Mouse (Mus musculus) cerebellum, adult (tissue): ENCODE data around the gene Samd8.

ENCODE experiments used
- ATAC-seq: cut with Nextera tagmentation; 2 replicates; pipeline ENCODE4 v1.9.2; 2017; ENCODE audit warnings: mild to moderate bottlenecking, moderate library complexity, mixed read lengths; ENCODE audit not compliant: insufficient number of reproducible peaks, low FRiP score, low TSS enrichment

Gene Samd8

GRCm38 (mm10) chr14:21790585-21791251 lies 40.4 kb downstream of the Samd8 start:
- no peak for ATAC-seq

GRCm38 (mm10) chr14:21791722-21792121 lies 41.4 kb downstream of the Samd8 start:
- no peak for ATAC-seq

- ATAC-seq, result no peak
Observed at GRCm38 (mm10) chr14:21792250-21792649, 41.9 kb downstream of the Samd8 start.

- ATAC-seq, result no peak
Observed at GRCm38 (mm10) chr14:21800641-21801040, 50.3 kb downstream of the Samd8 start.

- no peak for ATAC-seq
Observed at GRCm38 (mm10) chr14:21801624-21802023, 51.3 kb downstream of the Samd8 start.

- ATAC-seq, result no peak
Observed at GRCm38 (mm10) chr14:21802543-21803206, 52.3 kb downstream of the Samd8 start.

GRCm38 (mm10) chr14:21806203-21806602 lies 55.9 kb downstream of the Samd8 start:
- no peak for ATAC-seq

- ATAC-seq, result no peak
Observed at GRCm38 (mm10) chr14:21806631-21807160, 56.4 kb downstream of the Samd8 start.

GRCm38 (mm10) chr14:21808208-21808922 lies 58.0 kb downstream of the Samd8 start:
- ATAC-seq, result no peak

- no peak for ATAC-seq
Observed at GRCm38 (mm10) chr14:21809418-21809817, 59.1 kb downstream of the Samd8 start.

GRCm38 (mm10) chr14:21811301-21811700 lies 61.0 kb downstream of the Samd8 start:
- no peak for ATAC-seq

GRCm38 (mm10) chr14:21811744-21812393 lies 61.5 kb downstream of the Samd8 start:
- no peak for ATAC-seq

- ATAC-seq, result peak; percentile 94
Observed at GRCm38 (mm10) chr14:21812590-21813162, 62.3 kb downstream of the Samd8 start.

GRCm38 (mm10) chr14:21813216-21813615 lies 62.9 kb downstream of the Samd8 start:
- no peak for ATAC-seq

- ATAC-seq, result no peak
Observed at GRCm38 (mm10) chr14:21813847-21814246, 63.5 kb downstream of the Samd8 start.

GRCm38 (mm10) chr14:21814606-21815005 lies 64.3 kb downstream of the Samd8 start:
- no peak for ATAC-seq

GRCm38 (mm10) chr14:21816255-21816654 lies 65.9 kb downstream of the Samd8 start:
- ATAC-seq, result no peak

- no peak for ATAC-seq
Observed at GRCm38 (mm10) chr14:21817453-21817852, 67.1 kb downstream of the Samd8 start.

- no peak for ATAC-seq
Observed at GRCm38 (mm10) chr14:21820880-21821505, 70.7 kb downstream of the Samd8 start.

- ATAC-seq, result no peak
Observed at GRCm38 (mm10) chr14:21822307-21822706, 72.0 kb downstream of the Samd8 start.
